Mouse (Mus musculus) C2C12 (cell line): ENCODE measurements around the gene Mrpl33. TPM values are rescaled to one million over a fixed set of nuclear protein-coding genes. Genes with fewer than 3 reads are reported as not detected.

Experiments
- H3K27me3 ChIP-seq: one replicate; pipeline ENCODE4 v1.6.1; 2011; ENCODE audit not compliant: control insufficient read depth, insufficient read depth, insufficient read length
- H3K36me3 ChIP-seq: one replicate; pipeline ENCODE4 v1.6.1; 2011; ENCODE audit not compliant: control insufficient read depth, insufficient read depth
- H3K4me3 ChIP-seq: one replicate; pipeline ENCODE4 v1.5.1; 2011; ENCODE audit warnings: mild to moderate bottlenecking, control low read depth; ENCODE audit not compliant: poor library complexity, insufficient read depth, severe bottlenecking
- H3K79me2 ChIP-seq: one replicate; pipeline ENCODE4 v1.6.1; 2011; ENCODE audit not compliant: control insufficient read depth, insufficient read depth
- H3K79me3 ChIP-seq: one replicate; pipeline ENCODE4 v1.6.1; 2011; ENCODE audit warnings: low read depth, control low read depth
- H3ac ChIP-seq: one replicate; pipeline ENCODE3; 2011; ENCODE audit warnings: low read depth; ENCODE audit not compliant: control insufficient read depth, insufficient read length
- CEBPB ChIP-seq: IDR thresholded peaks from one replicate; pipeline ENCODE4 v1.6.1; 2011; ENCODE audit warnings: low read depth, mild to moderate bottlenecking, control low read depth, moderate library complexity
- CTCF ChIP-seq: IDR thresholded peaks from one replicate; pipeline ENCODE4 v1.5.1; 2011; ENCODE audit not compliant: control insufficient read depth, insufficient read depth, insufficient read length
- FOSL1 ChIP-seq: IDR thresholded peaks from one replicate; pipeline ENCODE4 v1.8.0; 2011; ENCODE audit warnings: mild to moderate bottlenecking, low read length; ENCODE audit not compliant: poor library complexity, insufficient read depth, severe bottlenecking
- MAX ChIP-seq: IDR thresholded peaks from one replicate; pipeline ENCODE4 v1.6.1; 2011; ENCODE audit warnings: mild to moderate bottlenecking, control low read depth
- MYOD1 ChIP-seq: IDR thresholded peaks from one replicate; pipeline ENCODE4 v1.6.1; 2011; ENCODE audit warnings: low read depth; ENCODE audit not compliant: control insufficient read depth, insufficient read length
- MYOG ChIP-seq: IDR thresholded peaks from one replicate; pipeline ENCODE4 v1.6.1; 2011; ENCODE audit not compliant: control insufficient read depth, insufficient read length; ENCODE audit errors: extremely low read depth
- USF1 ChIP-seq: IDR thresholded peaks from one replicate; pipeline ENCODE4 v1.6.1; 2011; ENCODE audit warnings: low read depth, mild to moderate bottlenecking, control low read depth, moderate library complexity
- polyA plus RNA-seq: library from polyadenylated mRNA; unstranded; fragments of >200 nt; fragmentation: generic; extraction: Trizol; gene quantifications from one replicate; pipeline ENCODE4 v1.2.1, GENCODE M21; 2012; ENCODE audit warnings: missing spikeins

Mrpl33 gene
- polyA plus RNA-seq, 1 experiment, result 228 TPM

GRCm38 (mm10) chr5:31697644-31698296 is 101.0 kb downstream of the Mrpl33 start, which contains the start of gene Babam2:
TSS of gene Babam2 (plus strand) at chr5:31697684.
- peak; percentile 80 for TF ChIP-seq MAX
- no peak for TF ChIP-seq FOSL1
- Histone ChIP-seq H3K27me3 (no peaks in the 10 kb centered on the region), H3ac (peak within 1 kb of the TSS; percentile 79), H3K79me3 (peaks cover 2% of the 10 kb centered on the region), H3K79me2 (peaks cover 8% of the 10 kb centered on the region), H3K36me3 (peaks cover 4% of the 10 kb centered on the region), H3K4me3 (peak within 1 kb of the TSS; percentile 59)

DNA sequence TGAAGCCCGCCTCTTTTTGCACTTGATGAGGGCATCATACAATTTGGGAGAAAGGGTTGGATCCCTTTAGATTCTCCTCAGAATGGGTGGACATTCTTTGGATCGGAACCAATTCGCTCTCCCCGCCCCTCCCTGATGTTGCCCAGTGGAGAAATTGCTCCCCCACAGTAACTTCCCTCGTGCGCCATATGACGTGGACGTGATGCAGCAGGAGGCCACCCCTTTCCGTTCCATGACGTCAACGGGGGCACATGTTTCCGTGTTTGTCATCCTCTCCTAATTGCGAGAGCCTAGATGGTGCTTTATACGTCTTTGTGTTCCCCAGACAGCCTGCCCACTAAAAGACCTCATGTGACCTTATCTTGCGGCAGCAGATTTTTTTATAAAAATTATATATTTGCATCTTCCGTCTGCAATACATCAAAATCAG is 101.6 kb downstream of the Mrpl33 start:
- H3K36me3 ChIP-seq, result peaks cover 4% of the 10 kb centered on the region
- H3ac ChIP-seq, result peak overlapping the region; percentile 49
- TF ChIP-seq CEBPB (no peak), MYOG (no peak), MYOD1 (peak; percentile 12), USF1 (peak; percentile 63), FOSL1 (no peak), MAX (peak; percentile 64), CTCF (no peak)
- peaks cover 2% of the 10 kb centered on the region for H3K79me3 ChIP-seq
- peak overlapping the region; percentile 59 for H3K4me3 ChIP-seq
- no peaks in the 10 kb centered on the region for H3K27me3 ChIP-seq
- peaks cover 8% of the 10 kb centered on the region for H3K79me2 ChIP-seq

DNA sequence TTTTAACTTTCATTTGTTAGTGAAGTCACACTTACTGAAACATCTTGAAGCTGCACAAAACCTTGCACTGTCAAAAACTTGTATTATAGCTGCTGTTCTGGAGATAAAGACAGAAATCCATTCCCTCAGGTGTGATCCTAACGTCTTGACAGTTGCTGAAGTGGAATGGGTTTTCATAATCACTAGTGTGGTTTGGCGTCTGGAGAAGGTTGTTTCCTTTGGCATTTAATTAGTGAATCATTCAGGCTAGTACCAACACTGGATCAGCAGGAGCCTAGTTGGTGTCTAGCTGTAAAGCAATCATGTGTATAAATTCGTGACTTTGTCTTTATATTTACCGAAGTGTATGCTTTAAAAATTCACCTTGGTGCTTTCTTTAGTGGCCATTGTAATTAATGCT is 102.2 kb downstream of the Mrpl33 start:
- Histone ChIP-seq H3K79me2 (peaks cover 8% of the 10 kb centered on the region), H3K4me3 (no peak overlapping the region), H3K36me3 (peaks cover 4% of the 10 kb centered on the region), H3K27me3 (no peaks in the 10 kb centered on the region), H3ac (no peak overlapping the region), H3K79me3 (peaks cover 2% of the 10 kb centered on the region)
- TF ChIP-seq FOSL1, result no peak
- TF ChIP-seq CTCF, result no peak

- Histone ChIP-seq H3ac (no peak overlapping the region), H3K4me3 (no peak overlapping the region), H3K27me3 (no peaks in the 10 kb centered on the region), H3K36me3 (peaks cover 4% of the 10 kb centered on the region), H3K79me2 (peaks cover 8% of the 10 kb centered on the region), H3K79me3 (peaks cover 2% of the 10 kb centered on the region)
- no peak for TF ChIP-seq FOSL1
- no peak for TF ChIP-seq CEBPB
- no peak for TF ChIP-seq CTCF
- no peak for TF ChIP-seq MYOG
- TF ChIP-seq USF1, result no peak
- TF ChIP-seq MYOD1, result no peak
- TF ChIP-seq MAX, result no peak
These were observed 102.7 kb downstream of the Mrpl33 start for GRCm38 (mm10) chr5:31699397-31699796.

- no peaks in the 10 kb centered on the region for H3K27me3 ChIP-seq
- H3ac ChIP-seq, result no peak overlapping the region
- no peak for TF ChIP-seq USF1
- TF ChIP-seq MYOG, result no peak
- no peak for TF ChIP-seq FOSL1
- TF ChIP-seq CTCF, result no peak
- TF ChIP-seq MAX, result no peak
- no peak for TF ChIP-seq MYOD1
- no peak for TF ChIP-seq CEBPB
- H3K4me3 ChIP-seq, result no peak overlapping the region
- H3K79me3 ChIP-seq, result peaks cover 2% of the 10 kb centered on the region
- peaks cover 11% of the 10 kb centered on the region for H3K36me3 ChIP-seq
- no peaks in the 10 kb centered on the region for H3K79me2 ChIP-seq
These were observed 108.2 kb downstream of the Mrpl33 start for GRCm38 (mm10) chr5:31704971-31705370.

- Histone ChIP-seq H3K79me3 (no peaks in the 10 kb centered on the region), H3ac (no peak overlapping the region), H3K4me3 (no peak overlapping the region), H3K79me2 (no peaks in the 10 kb centered on the region), H3K27me3 (no peaks in the 10 kb centered on the region), H3K36me3 (peaks cover 9% of the 10 kb centered on the region)
- no peak for TF ChIP-seq USF1
- TF ChIP-seq MYOG, result no peak
These were observed 110.1 kb downstream of the Mrpl33 start for GRCm38 (mm10) chr5:31706826-31707225.
